Mouse (Mus musculus) layer of hippocampus, adult 8-10 months (tissue): ENCODE data around the gene Suox. TPM values are rescaled to one million over a fixed set of nuclear protein-coding genes. Genes with fewer than 3 reads are reported as not detected.
"Not testable (repeated sequence)": the region's sequence is repeated elsewhere in the genome, so short reads cannot be mapped to it uniquely, and the experiment has no call there.

Experiments used
- DNase-seq, 2 experiments: peaks; one replicate each; pipeline ENCODE4 v3.0.0; 2022; ENCODE audit warnings: low spot score in 2 of 2
- total RNA-seq, 4 experiments: library from RNA; stranded (reverse); gene quantifications; 2 replicates each; pipeline ENCODE4 v1.2.4; 2022

Suox gene
- total RNA-seq, 4 experiments from 2014 or later = 12.0 to 16.6 (median 14.3) TPM

GRCm38 (mm10) chr10:128664808-128665207 is 9.1 kb downstream of the Suox start:
- no peak for DNase-seq

GRCm38 (mm10) chr10:128663441-128664220 is 10.2 kb downstream of the Suox start:
- no peak for DNase-seq

- DNase-seq = no peak
Measured at GRCm38 (mm10) chr10:128662465-128662864, 11.4 kb downstream of the Suox start.

- DNase-seq = no peak
Measured at GRCm38 (mm10) chr10:128659490-128659889, 14.4 kb downstream of the Suox start.

- no peak for DNase-seq
Measured at GRCm38 (mm10) chr10:128657844-128658243, 16.0 kb downstream of the Suox start.

GRCm38 (mm10) chr10:128656731-128657130 is 17.1 kb downstream of the Suox start:
- no peak for DNase-seq

GRCm38 (mm10) chr10:128655254-128655653 is 18.6 kb downstream of the Suox start:
- no peak for DNase-seq

GRCm38 (mm10) chr10:128653866-128654265 is 20.0 kb downstream of the Suox start:
- no peak for DNase-seq

- peak in 1 of 2 experiments; percentile 38 for DNase-seq
Measured at GRCm38 (mm10) chr10:128646139-128647089, 27.5 kb downstream of the Suox start.

- peak in 1 of 2 experiments; percentile 38 for DNase-seq
Measured at GRCm38 (mm10) chr10:128645111-128646011, 28.5 kb downstream of the Suox start, which contains the start of gene Ikzf4. Gene Ikzf4 (minus strand): TSS chr10:128645991.

- no peak for DNase-seq
Measured at GRCm38 (mm10) chr10:128642749-128643148, 31.1 kb downstream of the Suox start.

- no peak for DNase-seq
Measured at GRCm38 (mm10) chr10:128641871-128642270, 32.0 kb downstream of the Suox start.

GRCm38 (mm10) chr10:128640891-128641290 is 33.0 kb downstream of the Suox start:
- DNase-seq = no peak

- no peak for DNase-seq
Measured at GRCm38 (mm10) chr10:128639999-128640398, 33.9 kb downstream of the Suox start.

- DNase-seq = no peak
Measured at GRCm38 (mm10) chr10:128637011-128637410, 36.9 kb downstream of the Suox start.

- no peak for DNase-seq
Measured at GRCm38 (mm10) chr10:128636561-128636960, 37.3 kb downstream of the Suox start.

GRCm38 (mm10) chr10:128635697-128636096 is 38.2 kb downstream of the Suox start:
- DNase-seq = no peak

- DNase-seq = no peak
Measured at GRCm38 (mm10) chr10:128631571-128631970, 42.3 kb downstream of the Suox start.

- not testable (repeated sequence) for DNase-seq
Measured at GRCm38 (mm10) chr10:128630306-128630705, 43.6 kb downstream of the Suox start.

GRCm38 (mm10) chr10:128629746-128630145 is 44.1 kb downstream of the Suox start:
- DNase-seq = no peak
